Mouse (Mus musculus): ENCODE measurements at regions not wholly inside any gene's neighbourhood (a gene's known extent, or its start where the extent isn't known, plus 50 kb on each side); places are given as distances from the start of the nearest gene placed in this dataset.

GRCm38 (mm10) chr8:126720473-126721145 is 126.8 kb upstream of the Irf2bp2 start:
- no peak for DNase-seq (ENCODE audit: low read depth in 2 of 2, low spot score in 2 of 2)

GRCm38 (mm10) chr8:126719748-126720147 is 126.0 kb upstream of the Irf2bp2 start:
- no peak for DNase-seq (ENCODE audit: low read depth in 2 of 2, low spot score in 2 of 2)

- DNase-seq (ENCODE audit: low read depth in 2 of 2, low spot score in 2 of 2) = no peak
Observed at GRCm38 (mm10) chr8:126717652-126718155, 123.9 kb upstream of the Irf2bp2 start.

GRCm38 (mm10) chr8:126715666-126716065 is 121.9 kb upstream of the Irf2bp2 start:
- DNase-seq (ENCODE audit: low read depth in 2 of 2, low spot score in 2 of 2) = no peak

- DNase-seq (ENCODE audit: low read depth in 2 of 2, low spot score in 2 of 2) = no peak
Observed at GRCm38 (mm10) chr8:126713602-126714145, 119.9 kb upstream of the Irf2bp2 start.

- no peak for DNase-seq (ENCODE audit: low read depth in 2 of 2, low spot score in 2 of 2)
Observed at GRCm38 (mm10) chr8:126713181-126713580, 119.4 kb upstream of the Irf2bp2 start.

- DNase-seq (ENCODE audit: low read depth in 2 of 2, low spot score in 2 of 2) = no peak
Observed at GRCm38 (mm10) chr8:126712749-126713148, 119.0 kb upstream of the Irf2bp2 start.

GRCm38 (mm10) chr8:126708956-126709355 is 115.2 kb upstream of the Irf2bp2 start:
- DNase-seq (ENCODE audit: low read depth in 2 of 2, low spot score in 2 of 2) = no peak

- no peak for DNase-seq (ENCODE audit: low read depth in 2 of 2, low spot score in 2 of 2)
Observed at GRCm38 (mm10) chr8:126707300-126707902, 113.6 kb upstream of the Irf2bp2 start.

GRCm38 (mm10) chr8:126706247-126706646 is 112.5 kb upstream of the Irf2bp2 start:
- no peak for DNase-seq (ENCODE audit: low read depth in 2 of 2, low spot score in 2 of 2)

GRCm38 (mm10) chr8:126705391-126705790 is 111.6 kb upstream of the Irf2bp2 start:
- DNase-seq (ENCODE audit: low read depth in 2 of 2, low spot score in 2 of 2) = no peak

GRCm38 (mm10) chr8:126704706-126705105 is 110.9 kb upstream of the Irf2bp2 start:
- DNase-seq (ENCODE audit: low read depth in 2 of 2, low spot score in 2 of 2) = no peak

GRCm38 (mm10) chr8:126703546-126703945 is 109.8 kb upstream of the Irf2bp2 start:
- no peak for DNase-seq (ENCODE audit: low read depth in 2 of 2, low spot score in 2 of 2)

- DNase-seq (ENCODE audit: low read depth in 2 of 2, low spot score in 2 of 2) = no peak
Observed at GRCm38 (mm10) chr8:126702294-126702693, 108.5 kb upstream of the Irf2bp2 start.

GRCm38 (mm10) chr8:126699389-126699775 is 105.6 kb upstream of the Irf2bp2 start:
- peak in 1 of 2 experiments; percentile 9 for DNase-seq (ENCODE audit: low read depth in 2 of 2, low spot score in 2 of 2)

GRCm38 (mm10) chr8:126698601-126699388 is 105.0 kb upstream of the Irf2bp2 start:
- peak in 1 of 2 experiments; percentile 7 for DNase-seq (ENCODE audit: low read depth in 2 of 2, low spot score in 2 of 2)

GRCm38 (mm10) chr8:126696346-126697010 is 102.7 kb upstream of the Irf2bp2 start:
- DNase-seq (ENCODE audit: low read depth in 2 of 2, low spot score in 2 of 2) = no peak

GRCm38 (mm10) chr8:126694370-126694769 is 100.6 kb upstream of the Irf2bp2 start:
- DNase-seq (ENCODE audit: low read depth in 2 of 2, low spot score in 2 of 2) = no peak

- no peak for DNase-seq (ENCODE audit: low read depth in 2 of 2, low spot score in 2 of 2)
Observed at GRCm38 (mm10) chr8:126693642-126694041, 99.9 kb upstream of the Irf2bp2 start.

GRCm38 (mm10) chr8:126692711-126693110 is 98.9 kb upstream of the Irf2bp2 start:
- no peak for DNase-seq (ENCODE audit: low read depth in 2 of 2, low spot score in 2 of 2)

- DNase-seq (ENCODE audit: low read depth in 2 of 2, low spot score in 2 of 2) = no peak
Observed at GRCm38 (mm10) chr8:126692263-126692662, 98.5 kb upstream of the Irf2bp2 start.
